Mouse (Mus musculus): ENCODE measurements at regions not wholly inside any gene's neighbourhood (a gene's known extent, or its start where the extent isn't known, plus 50 kb on each side); places are given as distances from the start of the nearest gene placed in this dataset.

DNA sequence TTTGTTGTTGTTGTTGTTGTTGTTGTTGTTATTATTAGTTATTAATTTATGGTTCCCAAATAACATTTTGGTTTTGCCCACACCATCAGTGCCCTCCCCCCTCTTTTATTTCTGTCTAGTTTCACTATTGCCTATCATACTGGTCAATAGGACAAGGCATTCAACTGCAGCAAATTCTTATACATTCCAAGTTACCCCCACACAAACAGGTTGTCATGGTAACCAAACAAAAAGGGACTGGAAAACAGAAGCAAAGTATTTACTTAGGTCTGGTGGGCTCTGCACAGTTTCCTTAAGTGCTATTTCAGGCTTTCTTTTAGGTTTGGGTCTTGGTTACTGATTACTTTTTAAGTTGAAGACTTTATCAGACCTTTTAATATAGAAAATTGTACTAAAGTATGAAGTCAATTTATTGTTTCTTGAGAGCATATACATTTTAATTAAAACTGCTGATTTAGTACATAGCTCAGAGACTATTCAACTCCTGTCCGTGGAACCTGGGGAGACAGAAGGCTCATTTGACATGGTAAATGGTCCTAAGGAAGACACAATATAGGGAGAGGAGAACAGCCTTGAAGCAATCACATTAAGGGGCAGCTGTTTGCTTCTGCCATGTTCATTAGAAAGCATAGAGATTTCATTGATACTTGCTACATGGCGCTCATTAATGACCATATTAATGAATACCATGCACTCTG, 90.3 kb downstream of the Brms1l start:
- DNase-seq (ENCODE audit: low spot score in 2 of 2): no peak

Data from gastrocnemius, adult 8-10 months (tissue).